Mouse (Mus musculus) adrenal gland, postnatal 10 days (tissue): ENCODE data around the gene Smarcc1. TPM values are rescaled to one million over a fixed set of nuclear protein-coding genes. Genes with fewer than 3 reads are reported as not detected.

ENCODE experiments used
- DNase-seq: peaks from one replicate; pipeline ENCODE4 v3.0.0; 2021; ENCODE audit warnings: mixed read lengths
- total RNA-seq, 2 experiments: library from RNA; stranded (reverse); gene quantifications; 2 replicates each; pipeline ENCODE4 v1.2.3; 2021

Gene Smarcc1
- total RNA-seq, 2 experiments from 2014 or later = 47.2 to 59.9 TPM

DNA sequence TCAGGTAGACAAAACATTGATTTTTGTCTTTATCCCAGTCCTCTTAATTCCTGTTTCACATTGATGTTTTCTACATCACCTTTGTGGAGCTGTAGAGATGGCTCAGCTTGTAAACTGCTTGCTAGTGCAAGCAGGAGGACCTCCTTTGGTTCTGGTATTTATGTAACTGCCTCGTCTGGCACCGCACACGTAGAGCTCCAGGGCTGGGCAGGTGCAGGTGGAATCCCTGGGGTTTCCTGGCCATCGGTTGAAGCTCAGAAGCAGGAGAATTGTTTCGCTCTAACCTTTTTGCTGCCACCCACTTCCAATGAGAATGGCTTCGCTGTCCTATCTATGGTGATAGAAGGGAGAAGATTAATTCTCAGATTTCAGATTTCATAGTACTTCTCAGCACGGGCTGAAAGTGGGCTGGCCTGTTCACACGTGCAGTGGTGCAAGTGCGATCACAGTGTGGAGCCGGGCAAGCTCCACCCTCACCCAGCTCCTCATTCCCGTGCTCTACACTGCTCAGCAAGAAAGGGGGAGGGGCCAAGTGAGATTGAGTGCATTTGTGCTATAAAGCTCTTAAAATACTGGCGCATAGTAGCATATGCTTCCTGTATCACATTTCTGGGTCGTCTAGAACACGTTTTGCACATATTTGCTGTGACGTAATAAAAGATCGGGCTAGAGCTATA is 113.0 kb downstream of the Smarcc1 start:
- DNase-seq = no peak

DNA sequence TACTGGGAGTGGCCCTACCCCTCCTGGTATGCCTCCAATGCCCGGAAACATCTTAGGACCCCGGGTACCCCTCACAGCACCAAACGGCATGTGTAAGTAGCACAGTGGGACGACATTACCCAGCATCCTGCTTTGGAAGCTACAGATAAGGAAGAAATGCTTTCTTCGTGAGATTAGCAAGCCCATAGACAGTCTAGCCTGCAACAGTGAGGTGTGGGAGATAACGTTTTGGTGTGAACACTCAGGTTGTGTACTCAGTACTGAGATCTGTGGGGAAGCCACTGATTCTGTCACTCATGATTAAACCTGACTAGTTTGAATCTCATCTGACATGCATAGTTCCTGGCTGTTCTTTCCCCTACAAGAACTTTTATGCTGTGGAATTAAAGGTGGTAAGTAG is 117.5 kb downstream of the Smarcc1 start:
- DNase-seq = no peak

DNA sequence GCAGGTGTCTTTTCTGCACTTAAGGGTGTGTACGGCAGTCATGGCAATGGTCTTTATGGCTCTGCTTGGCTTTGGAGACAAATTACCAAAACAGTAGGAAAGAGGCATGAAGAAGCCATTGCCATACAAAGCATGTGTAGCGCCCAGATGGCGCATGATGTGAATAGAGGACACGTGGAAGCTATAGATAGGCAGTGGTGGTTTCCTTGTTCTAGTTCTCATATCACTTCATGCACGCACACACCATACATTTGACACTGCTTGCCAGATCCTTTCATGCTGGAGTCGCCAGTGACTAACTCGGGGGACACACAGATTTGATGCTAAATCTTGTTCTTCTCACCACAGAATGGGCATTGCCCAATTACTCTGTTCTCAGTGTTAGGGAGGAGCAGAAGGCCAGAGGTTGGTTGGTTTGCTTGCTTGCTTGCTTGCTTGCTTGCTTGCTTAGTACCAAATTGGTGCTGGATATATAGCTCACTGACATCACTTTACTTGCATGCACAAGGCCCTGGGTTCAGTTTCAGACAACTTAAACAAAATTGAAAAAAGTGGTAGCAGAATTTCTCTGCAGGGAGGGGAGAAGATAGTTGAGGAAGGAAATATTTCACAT is 125.8 kb downstream of the Smarcc1 start, which contains the start of gene Cspg5:
Gene Cspg5 (plus strand): TSS at position 563 of the 613 bp plus-strand sequence.
- DNase-seq = no peak

DNA sequence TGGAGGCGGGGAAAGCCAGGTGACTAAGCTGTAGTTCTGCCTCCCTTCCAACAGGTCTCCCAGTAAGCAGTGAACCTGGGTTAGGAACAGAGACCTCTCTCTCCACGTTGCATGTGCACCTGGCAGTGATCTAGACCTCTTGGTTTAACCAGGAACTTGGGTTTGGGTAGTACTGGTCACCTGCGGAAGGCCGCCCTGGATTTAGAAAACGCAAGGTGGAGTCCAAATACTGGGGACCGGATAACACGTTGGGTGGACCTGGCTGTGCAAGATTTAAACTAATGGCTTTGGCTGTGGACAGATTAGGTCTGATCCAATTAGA is 127.0 kb downstream of the Smarcc1 start:
- no peak for DNase-seq

DNA sequence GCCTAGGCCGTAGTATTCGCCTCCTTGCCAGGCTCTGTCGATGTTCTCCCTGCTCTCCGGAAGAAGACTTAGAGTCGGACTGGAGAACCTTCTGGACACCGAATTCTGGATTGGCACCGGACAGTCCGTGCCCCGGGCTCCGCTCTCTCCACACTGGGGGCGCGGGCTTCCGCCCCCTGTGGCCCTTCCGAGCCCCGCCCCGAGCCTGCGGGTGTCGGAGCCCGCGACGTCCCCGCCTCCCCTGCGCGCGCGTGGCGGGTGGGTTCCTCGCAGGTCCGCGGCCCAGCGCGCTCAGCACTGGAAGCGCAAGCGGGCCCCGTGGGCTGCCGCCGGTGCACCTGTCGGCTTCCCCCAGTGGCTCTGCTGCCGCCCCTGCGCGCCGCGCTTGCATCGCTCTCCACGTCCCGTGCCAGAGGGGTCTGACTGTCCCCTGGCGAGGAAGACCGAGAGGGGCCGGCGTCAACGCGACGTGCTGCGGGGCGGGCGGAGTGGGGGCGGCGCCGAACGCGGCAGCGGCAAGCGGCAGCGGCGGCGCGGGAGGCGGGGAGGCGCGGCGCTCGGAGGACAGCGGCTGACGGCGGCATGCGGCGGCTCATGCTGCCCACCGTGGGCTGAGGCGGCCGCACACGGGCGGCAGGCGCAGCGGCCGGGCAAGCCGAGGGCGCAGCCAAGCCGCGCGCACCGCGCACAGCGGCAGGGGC is 127.5 kb downstream of the Smarcc1 start:
- peak; percentile 73 for DNase-seq

DNA sequence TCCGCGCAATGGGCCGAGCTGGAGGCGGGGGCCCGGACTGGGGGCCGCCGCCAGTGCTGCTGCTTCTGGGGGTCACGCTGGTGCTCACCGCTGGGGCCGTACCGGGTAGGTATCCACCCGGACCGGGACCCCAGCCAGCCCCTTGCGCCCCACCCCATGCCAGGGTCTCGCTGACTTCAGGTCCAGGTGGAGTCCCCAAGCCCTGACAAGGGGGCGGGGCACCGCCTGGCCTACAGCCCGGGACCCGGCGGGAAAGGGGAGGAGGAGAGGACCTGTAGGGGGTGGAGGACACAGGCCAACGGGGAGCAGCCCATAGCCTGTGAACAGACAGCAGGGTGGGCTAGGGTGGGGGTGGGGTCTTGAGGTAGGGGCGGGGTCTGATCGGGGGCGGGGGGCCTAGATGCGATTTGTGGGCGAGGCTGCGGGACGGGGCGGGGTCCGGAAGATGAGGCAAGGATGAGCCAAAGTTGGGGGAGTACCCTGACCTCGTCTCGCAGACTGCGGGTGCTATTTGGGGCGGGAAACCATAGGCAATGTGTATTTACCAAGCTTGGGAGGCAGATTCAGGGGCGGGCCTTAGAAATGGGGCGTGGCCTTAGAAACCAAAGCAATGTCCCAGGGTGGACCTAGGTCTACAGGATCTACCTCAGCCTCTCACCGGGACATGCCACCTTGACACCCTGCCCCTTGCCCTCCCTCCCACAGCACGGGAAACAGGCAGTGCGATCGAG is 128.2 kb downstream of the Smarcc1 start:
- peak; percentile 77 for DNase-seq

DNA sequence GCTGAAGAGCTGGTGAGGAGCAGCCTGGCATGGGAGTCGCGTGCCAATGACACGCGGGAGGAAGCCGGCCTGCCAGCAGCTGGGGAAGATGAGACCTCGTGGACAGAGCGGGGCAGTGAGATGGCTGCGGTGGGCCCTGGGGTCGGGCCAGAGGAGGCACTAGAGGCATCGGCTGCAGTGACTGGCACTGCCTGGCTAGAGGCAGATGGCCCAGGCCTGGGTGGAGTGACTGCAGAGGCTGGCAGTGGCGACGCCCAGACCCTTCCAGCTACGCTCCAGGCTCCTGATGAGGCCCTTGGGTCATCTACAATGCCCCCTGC is 128.8 kb downstream of the Smarcc1 start:
- DNase-seq = no peak

DNA sequence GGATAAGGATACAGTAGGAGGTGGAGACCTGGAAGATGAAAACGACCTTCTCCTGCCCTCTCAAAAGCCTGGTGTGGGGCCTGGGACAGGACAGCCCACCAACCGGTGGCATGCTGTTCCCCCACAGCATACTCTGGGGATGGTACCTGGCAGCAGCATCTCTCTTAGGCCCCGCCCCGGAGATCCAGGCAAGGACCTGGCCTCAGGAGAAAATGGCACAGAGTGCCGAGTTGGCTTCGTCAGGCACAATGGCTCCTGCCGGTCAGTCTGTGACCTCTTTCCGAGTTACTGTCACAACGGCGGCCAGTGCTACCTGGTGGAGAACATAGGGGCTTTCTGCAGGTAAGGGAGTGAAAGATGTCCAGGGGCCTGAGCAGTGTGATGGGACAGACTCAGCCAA is 129.5 kb downstream of the Smarcc1 start:
- no peak for DNase-seq

DNA sequence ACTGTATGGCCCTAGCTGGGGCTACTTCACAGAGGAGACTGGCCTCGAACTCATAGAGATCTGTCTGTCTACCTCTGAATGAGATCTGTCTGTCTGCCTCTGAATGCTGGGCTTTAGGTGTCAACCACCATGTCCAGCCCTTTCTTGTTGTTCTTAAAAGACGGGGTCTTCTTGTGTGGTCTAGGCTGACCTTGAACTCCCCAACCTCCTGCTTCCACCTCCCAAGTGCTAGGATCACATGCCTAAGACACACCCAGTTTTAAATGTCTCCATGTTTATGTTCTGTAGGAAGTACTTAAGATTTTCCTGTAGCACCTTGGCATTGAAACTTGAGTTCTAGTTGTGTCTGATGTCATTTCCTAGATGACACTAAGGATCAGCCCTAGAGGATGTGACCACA is 131.4 kb downstream of the Smarcc1 start:
- no peak for DNase-seq

DNA sequence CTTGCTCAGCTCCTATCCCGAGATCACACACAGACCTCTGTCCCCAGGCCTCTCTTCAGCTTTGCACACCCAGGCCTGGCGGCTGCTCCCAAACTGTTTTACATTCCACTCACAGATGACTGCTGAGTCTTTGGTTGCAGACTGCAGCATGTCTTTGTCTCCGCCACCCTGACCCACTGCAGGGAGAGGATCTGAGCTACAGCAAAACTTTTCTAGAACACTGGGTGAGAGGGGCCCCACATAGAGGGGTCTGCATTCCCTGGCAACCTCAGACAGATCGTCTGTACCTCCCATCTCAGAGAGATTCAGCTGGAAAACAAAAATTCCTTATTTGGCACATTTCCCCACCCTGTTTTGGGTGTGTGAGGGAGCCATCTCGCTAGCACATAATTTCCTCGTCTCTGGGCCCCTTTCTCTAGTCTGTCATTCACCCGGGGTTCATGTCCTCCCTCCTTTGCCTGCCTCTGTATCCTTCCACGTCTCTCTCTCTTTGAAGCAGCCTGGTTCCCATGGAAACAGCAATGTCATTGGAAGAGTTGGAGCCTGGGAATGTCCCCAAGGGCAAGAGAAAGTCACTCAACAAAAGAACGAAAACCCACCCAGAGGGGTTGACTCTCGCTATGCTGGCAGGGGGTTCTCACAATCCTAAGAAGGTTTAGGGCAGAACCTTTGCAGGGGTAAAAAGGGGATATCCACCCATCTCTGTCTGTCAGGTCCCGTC is 132.5 kb downstream of the Smarcc1 start:
- DNase-seq = peak; percentile 23

DNA sequence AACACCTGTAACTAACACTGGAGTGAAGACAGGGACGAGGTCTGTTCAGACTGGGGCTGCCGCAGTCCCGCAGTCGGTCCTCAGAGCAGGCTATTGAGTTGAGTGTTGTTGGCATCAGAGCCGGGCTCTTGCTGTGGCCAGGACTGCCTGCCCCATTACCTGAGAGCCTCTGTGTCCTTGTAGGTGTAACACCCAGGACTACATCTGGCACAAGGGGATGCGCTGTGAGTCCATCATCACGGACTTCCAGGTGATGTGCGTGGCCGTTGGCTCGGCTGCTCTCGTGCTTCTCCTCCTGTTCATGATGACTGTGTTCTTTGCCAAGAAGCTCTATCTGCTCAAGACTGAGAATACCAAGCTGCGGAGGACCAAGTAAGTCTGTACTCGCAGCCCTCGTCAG is 133.3 kb downstream of the Smarcc1 start:
- no peak for DNase-seq

DNA sequence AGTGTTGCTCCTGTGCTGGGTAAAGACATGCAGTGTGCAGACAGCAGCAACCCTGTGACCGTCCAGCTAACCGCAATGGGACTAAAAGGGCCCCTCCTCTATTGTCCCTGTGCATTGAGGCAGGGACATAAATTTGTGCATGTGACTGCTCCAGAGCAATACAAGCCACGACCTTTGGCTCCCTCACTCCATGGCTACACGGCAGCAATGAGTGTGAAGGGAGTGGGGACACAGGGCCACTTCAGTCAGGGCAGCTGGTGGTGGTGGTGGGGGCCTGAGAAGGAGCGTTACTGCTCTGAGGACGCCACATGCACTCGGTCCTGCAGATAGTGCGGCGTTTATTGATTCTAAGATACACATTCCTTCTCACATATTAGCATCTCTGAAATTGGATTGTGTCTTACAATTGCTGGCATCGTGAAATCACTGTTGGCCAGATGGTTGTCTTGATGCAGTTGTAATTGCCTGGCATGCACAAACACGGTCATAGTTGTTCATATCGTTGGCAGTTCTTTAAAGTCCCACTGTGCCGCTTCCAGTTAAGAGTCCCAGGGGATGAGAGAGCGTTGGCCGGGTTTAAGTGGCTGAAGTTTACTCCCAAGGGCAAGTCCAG is 138.0 kb downstream of the Smarcc1 start:
- DNase-seq = peak; percentile 30

DNA sequence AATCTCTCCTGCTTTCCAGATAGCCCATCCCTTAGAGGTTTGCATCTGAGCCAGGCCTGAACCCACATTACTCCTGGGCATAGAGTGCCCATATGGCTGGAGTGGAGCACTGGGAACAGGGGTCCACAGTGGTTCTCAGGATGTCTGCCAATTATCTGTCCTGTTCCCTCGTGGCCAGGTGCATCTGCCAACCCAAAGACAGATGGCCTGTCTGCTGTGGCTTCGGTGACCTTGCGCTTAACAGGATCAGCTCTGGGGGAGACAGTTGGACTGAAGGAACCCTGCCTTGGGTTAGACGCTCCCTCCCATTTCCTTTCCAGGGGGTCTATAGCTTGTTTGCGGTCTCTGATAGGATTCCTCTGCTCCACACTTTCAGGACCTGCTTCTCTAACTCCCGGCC is 141.1 kb downstream of the Smarcc1 start:
- DNase-seq = no peak

DNA sequence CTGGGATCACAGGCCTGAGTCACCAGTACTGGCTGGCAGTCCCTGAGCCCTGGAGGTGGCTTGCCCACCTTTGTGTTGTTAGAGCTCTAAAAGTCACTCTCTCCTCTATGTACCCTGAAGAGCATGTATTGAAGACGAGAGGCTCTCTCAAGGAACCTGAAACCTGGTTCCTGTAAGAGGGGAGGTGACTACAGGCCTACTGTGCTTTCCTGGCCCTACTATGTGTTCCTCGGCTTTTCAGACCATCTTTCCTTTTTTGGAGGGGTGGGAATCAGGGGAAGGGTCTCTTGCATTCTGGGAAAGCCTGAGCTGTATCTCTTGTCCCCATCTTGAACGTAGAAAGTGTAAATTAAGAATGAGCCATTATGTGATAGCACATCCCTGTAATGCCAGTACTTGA is 141.6 kb downstream of the Smarcc1 start:
- no peak for DNase-seq

DNA sequence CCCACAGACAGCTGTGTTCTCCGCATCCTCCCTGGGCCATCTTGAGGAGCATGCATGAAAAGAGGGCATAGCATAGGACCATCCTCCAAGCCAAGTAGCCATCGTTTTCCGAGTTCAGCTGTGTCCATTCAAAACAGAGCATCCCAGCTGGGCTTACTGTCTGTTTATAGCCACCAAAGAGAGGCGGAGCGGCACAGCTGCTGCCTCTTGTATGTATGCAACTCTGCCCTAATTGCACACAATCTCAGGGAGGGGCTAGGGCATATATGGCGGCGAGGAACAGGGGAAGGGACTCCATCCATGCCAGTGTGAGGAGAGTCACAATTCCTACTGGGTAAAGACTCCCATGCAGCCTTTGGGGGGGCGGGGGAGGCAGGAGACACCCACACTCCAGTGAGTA is 145.7 kb downstream of the Smarcc1 start:
- no peak for DNase-seq

DNA sequence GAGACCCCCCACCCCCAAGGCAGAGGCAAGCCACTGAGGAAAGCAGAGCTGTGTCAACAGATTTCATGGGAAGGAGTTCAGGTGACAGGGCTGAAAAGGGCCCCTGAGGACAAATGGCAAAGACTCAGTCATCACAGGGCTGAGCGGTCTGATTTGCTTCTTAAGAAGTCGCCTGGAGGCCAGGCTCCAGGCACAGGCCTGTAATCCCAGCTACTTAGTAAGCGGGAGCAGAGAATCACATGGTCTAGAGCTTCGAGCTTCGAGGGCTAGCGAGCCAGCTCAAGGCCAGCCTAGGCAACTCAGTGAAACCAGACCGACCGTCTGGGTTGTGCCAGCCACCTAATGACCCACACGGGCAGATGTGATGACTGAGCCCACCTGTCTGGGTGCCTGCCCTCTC is 147.5 kb downstream of the Smarcc1 start:
- no peak for DNase-seq

DNA sequence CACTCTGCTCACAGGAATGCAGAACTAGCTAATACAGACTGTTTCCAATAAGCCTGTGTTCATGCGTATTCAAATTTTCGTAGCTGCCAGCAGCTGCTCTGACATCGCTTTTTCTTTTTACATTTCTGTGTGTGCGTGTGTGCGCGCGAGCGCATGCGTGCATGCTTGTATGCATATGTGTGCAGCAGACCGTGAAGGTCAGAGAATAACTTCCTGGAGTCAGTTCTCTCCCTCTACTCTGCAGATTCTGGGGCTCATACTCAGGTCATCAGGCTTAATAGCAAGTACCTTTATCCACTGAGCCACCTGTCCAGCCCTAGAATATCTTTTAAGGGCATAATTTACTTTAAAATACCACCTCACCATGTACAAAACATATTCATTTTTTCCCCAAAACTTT is 150.9 kb downstream of the Smarcc1 start:
- no peak for DNase-seq

DNA sequence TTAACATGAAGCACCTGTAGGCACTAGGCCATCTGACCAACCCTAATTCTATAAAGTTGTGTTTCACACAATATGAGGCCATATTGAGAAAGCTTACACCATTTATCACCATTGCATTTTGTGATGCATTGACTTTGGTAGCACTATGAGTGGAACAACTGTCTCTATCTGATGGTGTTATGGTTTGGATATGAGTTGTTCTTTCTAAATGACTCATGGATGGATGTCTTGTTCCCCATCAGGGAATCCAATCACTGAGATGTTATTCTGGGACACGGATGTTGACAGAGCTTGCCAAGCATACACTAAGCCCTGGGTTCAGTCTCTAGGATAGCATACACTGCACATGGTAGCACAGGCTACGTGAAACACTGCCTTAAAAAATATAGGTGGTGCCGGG is 154.8 kb downstream of the Smarcc1 start:
- no peak for DNase-seq

DNA sequence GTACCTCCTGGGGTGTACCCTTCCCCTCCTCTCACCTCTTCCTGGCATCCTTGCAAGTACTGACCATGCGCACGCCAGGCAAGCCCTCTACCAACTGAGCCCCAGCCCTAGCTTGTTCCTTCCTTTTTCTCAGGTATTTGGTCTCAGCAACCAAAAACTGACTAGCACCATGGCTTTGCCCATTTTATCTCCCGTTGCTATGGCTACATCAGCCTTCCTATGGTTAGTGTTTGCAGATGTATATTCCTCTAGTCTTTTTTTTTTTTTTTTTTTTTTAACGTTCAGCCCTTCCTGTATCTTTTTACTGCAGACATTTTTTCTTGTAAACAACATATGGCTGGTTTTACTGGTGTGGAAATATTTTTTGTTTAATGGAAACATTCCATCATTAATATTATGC is 156.0 kb downstream of the Smarcc1 start:
- no peak for DNase-seq

DNA sequence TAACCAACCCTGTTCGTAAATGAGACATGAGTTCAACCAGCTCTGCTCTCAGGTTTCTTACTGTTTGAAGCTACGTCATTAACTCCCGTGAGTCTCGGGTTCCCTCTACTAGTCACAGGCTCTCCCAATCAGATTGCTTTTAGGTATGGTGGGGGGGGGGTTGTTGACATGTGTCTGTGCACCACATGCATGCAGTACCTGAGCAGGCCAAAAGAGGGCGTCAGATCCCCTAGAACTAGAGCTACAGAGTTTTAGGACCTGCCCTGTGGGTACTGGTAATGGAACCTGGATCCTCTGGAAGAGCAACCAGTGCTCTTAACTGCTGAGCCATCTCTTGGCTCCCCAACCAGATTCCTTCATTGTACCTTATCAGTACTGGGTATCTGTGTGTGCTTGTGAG is 158.4 kb downstream of the Smarcc1 start:
- no peak for DNase-seq

DNA sequence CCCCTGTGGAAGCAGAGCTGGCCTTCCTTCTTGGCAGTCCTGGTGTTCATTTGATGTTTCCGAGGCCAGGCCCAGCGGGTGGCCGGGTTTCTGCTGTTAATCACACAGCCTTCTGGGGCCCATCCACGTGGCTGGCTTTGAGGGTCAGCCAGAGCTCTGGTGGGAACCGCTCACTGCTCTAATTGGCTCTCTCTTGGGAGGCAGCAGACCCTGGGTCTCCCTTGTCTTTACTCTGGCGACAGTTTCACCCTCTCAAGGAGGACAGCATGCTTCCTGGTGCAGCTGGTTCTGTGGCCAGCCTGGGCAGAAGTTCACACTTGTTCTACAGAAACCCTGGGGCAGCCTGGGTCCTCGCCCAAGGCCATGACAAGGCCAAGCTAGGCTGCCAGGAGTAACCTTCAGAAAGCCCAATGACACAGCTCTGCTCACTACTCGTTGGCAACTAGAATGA is 159.9 kb downstream of the Smarcc1 start:
- DNase-seq = peak; percentile 73

DNA sequence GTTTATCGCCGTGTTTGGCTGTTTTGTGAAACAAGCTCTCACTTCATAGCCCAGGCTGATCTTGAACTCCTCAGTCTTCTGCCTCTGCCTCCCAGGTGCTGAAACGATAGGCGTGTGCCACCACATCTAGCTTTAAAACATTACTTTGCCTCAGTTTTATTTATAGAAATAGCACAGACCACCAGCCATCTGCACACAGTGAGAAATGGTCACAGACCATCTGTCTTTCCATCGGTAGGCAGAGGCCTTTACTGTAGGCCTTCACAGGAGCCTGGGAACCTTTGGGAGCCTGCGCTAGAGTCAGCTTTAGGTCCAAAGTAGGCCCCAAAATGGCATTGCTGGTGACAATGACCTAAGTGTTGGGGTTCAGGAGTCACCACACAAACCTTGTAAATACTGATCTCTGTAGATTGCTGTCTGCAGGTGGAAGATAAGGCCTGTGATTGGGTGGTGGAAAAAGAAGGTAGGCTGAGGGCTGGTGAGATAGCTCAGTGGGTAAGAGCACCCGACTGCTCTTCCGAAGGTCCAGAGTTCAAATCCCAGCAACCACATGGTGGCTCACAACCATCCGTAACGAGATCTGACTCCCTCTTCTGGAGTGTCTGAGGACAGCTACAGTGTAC is 166.7 kb downstream of the Smarcc1 start:
- no peak for DNase-seq
